Mouse (Mus musculus) right cerebral cortex, postnatal 14 days (tissue): ENCODE measurements around the gene Gabbr1.

Experiments
- DNase-seq: peaks from one replicate; pipeline ENCODE4 v3.0.0; 2022

The Gabbr1 gene

GRCm38 (mm10) chr17:37078990-37079389 is 33.2 kb downstream of the Gabbr1 start:
- no peak for DNase-seq

DNA sequence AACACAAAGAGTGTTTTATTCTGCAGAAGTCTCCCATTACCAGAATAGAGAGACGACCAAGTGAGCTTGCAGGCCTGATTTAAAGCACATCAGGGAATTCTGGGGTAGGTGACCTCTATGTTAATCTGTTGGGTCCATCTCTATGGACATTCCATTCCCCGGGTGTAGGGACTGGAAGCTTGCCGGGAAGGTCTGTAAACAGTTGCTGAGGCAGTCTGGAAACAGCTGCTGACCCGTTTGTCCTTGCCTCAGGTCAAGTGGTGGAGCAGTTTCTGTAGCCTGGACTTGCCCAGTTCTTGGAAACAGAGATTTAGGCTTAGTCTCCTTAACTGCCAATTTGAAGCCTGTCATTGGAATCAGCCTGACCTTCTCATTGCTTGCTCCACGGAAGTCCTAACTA is 34.4 kb downstream of the Gabbr1 start:
- DNase-seq = no peak

- no peak for DNase-seq
Observed at GRCm38 (mm10) chr17:37081659-37082058, 35.9 kb downstream of the Gabbr1 start.

DNA sequence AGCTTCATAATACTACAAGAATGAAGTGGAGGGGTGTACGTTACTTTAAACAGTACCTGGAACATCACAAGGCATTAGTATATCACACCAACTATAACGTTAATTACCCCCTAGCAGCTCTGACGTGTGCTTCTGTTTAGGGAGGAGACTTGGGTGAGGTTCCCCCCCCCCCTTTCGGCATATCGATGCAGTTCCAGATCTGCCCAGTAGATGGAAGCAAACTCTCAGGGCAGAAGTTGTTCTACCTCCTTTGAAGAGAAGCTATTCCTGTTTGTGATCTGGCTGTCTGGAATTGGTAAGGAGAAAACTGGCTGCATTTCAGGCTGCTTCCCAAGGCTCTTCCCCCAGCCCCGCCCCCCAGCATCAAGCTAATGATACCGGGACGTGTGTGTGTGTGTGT is 37.6 kb downstream of the Gabbr1 start:
- DNase-seq = peak; percentile 59

- no peak for DNase-seq
Observed at GRCm38 (mm10) chr17:37084632-37085031, 38.9 kb downstream of the Gabbr1 start.

GRCm38 (mm10) chr17:37085545-37085944 is 39.8 kb downstream of the Gabbr1 start:
- DNase-seq = no peak

- no peak for DNase-seq
Observed at GRCm38 (mm10) chr17:37088399-37088798, 42.6 kb downstream of the Gabbr1 start, which contains the start of gene Olfr90. TSS of gene Olfr90 (minus strand) at chr17:37088499.

GRCm38 (mm10) chr17:37092198-37092597 is 46.4 kb downstream of the Gabbr1 start:
- no peak for DNase-seq

GRCm38 (mm10) chr17:37093289-37093688 is 47.5 kb downstream of the Gabbr1 start:
- no peak for DNase-seq

GRCm38 (mm10) chr17:37098178-37098577 is 52.4 kb downstream of the Gabbr1 start, which contains the start of gene Olfr91:
TSS of gene Olfr91 (minus strand) at chr17:37098278.
- DNase-seq = no peak

DNA sequence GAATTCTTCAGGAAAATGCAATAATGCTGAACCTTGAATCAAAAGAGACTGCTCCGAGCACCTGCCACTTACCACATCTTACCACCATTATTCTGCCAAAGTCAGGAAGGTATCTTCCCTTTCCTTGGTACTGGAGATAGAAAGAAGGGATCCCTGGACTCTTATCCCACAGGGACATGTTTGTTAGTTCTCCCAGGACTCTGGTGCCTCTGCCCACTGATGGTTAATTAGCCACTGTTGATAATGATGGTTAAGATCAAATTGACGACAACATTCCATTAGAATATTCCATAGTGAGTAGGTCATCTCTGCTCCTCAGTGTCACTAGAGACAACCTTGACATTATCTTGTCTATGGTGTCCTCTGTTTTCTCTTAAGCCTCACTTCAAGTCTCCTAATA is 74.2 kb downstream of the Gabbr1 start, which contains the start of gene Olfr92:
TSS of gene Olfr92 (minus strand) at position 101 of the 400 bp plus-strand sequence.
- no peak for DNase-seq
